Mouse (Mus musculus) olfactory bulb, adult 2 months (tissue): ENCODE measurements at regions not wholly inside any gene's neighbourhood (a gene's known extent, or its start where the extent isn't known, plus 50 kb on each side); places are given as distances from the start of the nearest gene placed in this dataset.

Experiments
- CTCF ChIP-seq: fragments of 200-500 bp; IDR thresholded peaks from 2 replicates; pipeline ENCODE4 v1.5.1; 2012; ENCODE audit warnings: low read depth, mild to moderate bottlenecking, low read length, moderate library complexity; ENCODE audit not compliant: insufficient read depth
- POLR2A ChIP-seq: fragments of 200-500 bp; IDR thresholded peaks from 2 replicates; pipeline ENCODE4 v1.6.1; 2012; ENCODE audit warnings: mild to moderate bottlenecking, low read depth, low read length, moderate library complexity; ENCODE audit not compliant: insufficient read depth

- TF ChIP-seq CTCF = no peak
- no peak for TF ChIP-seq POLR2A
These were observed 258.9 kb downstream of the Btg1 start for GRCm38 (mm10) chr10:96875676-96876075.
